Mouse (Mus musculus) layer of hippocampus, postnatal 25 days (tissue): ENCODE data around the gene Snrpd3. TPM values are rescaled to one million over a fixed set of nuclear protein-coding genes. Genes with fewer than 3 reads are reported as not detected.
"Not testable (repeated sequence)": the region's sequence is repeated elsewhere in the genome, so short reads cannot be mapped to it uniquely, and the experiment has no call there.

Source experiments
- DNase-seq, 2 experiments: peaks; one replicate each; pipeline ENCODE4 v3.0.0; 2022; ENCODE audit warnings: mixed read lengths in 2 of 2, low spot score in 1 of 2; ENCODE audit errors: extremely low spot score in 1 of 2
- total RNA-seq, 2 experiments: library from RNA; stranded (reverse); gene quantifications; 2 replicates each; pipeline ENCODE4 v1.2.3; 2021

Snrpd3 gene
- total RNA-seq, 2 experiments from 2014 or later: 70.6 to 77.7 TPM

DNA sequence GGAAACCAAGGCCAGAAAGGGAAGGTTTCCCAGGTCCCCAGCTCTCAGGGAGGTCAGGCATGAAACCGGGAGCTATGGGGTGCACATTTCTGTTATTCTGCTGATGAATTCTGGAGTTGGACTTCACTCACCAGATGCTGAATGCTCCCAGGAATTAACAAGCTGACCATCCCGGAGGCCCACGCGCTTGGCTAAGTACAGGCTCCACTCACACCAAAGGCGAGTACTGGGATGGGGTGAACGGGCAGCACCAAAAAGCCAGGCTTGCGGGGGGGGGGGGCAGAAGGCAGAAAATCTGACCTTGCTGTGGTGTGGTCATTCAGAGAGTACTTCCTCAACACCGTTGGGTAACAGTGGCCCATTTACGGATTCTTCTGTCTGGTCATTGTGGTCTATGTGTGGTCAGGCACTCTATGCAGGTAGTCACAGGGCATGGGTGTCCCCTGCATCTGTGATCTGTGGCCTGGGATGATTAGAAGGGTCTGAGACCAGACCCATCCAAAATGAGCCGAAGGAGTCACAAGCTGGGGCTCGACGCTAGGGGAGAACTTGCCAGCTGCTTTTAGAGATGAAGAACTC, 47.4 kb downstream of the Snrpd3 start:
- no peak for DNase-seq

- no peak for DNase-seq
Measured at GRCm38 (mm10) chr10:75565436-75565835, 48.1 kb downstream of the Snrpd3 start.

- no peak for DNase-seq
Measured at GRCm38 (mm10) chr10:75565906-75566305, 48.6 kb downstream of the Snrpd3 start.

DNA sequence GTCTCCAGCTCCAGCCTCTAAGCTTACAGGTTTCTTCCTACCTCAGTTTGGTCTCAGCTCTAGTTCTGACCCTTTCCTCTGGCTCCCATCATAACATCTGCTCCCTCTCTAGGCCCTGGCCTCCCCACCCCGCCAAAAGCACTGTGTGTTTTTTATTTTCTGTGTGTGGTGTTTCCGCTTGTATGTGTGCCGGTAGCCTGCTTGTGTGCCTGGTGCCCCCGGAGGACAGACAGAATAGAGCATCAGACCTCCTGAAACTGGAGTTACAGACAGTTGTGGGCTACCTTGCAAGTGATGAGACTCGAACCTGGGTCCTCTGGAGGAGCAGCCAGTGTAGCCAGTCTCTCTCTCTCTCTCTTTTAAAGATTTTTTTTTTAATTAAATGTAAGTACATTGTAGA, 49.0 kb downstream of the Snrpd3 start:
- DNase-seq: no peak

DNA sequence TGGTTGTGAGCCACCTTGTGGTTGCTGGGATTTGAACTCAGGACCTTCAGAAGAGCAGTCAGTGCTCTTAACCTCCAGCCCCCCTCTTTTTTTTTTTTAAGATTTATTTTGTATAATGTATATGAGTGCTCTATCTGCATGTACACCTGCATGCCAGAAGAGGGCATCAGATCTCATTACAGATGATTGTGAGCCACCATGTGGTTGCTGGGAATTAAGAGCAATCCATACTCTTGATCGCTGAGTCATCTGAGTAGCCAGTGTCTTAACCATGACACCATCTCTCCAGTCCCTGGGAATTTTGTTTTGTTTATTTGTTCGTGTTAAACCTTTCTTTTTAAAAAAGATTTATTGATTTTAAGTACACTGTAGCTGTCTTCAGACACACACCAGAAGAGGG, 49.4 kb downstream of the Snrpd3 start:
- not testable (repeated sequence) for DNase-seq

GRCm38 (mm10) chr10:75568029-75568428, 50.7 kb downstream of the Snrpd3 start:
- DNase-seq: no peak

- no peak for DNase-seq
Measured at GRCm38 (mm10) chr10:75568441-75568840, 51.1 kb downstream of the Snrpd3 start.

DNA sequence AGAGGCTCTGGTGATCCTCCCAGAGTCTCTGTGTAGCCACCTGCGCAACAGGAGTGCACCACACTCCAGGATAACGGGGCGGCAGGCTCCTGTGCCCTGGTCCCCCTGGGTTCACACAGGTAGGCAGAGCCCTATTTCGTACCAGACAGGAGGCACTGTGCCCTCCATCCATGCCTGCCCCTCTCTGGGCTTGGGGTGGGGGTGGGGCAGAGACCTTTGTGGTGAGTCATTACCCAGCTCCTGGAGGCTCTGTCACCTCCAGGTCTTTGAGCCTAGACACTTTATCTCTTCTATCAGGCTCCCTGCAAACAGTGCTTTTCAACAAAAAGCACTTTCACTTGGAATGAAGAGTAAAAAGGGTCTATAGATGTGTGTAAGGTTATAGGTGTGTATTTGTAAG, 51.5 kb downstream of the Snrpd3 start:
- DNase-seq: no peak

GRCm38 (mm10) chr10:75570981-75571657, 53.8 kb downstream of the Snrpd3 start:
- DNase-seq: no peak

DNA sequence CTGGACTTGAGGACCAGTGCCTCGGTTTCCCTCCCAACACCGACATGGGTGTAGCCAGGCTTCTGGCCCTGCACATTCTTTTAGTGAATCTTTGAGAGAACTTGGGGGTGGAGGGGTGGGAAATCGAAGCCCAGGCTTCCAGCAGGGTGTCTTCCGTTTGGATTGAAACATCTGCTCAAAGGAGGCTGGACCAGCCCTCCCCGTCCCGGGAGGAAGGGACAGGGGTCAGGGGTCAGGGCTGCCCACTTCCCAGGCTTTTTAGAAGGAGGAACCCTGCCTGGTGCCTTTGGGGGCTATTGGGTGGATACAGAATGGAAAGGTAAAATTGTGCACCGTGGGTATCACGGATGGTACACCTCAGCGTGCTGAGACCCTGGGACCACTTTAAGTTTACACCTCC, 54.6 kb downstream of the Snrpd3 start:
- DNase-seq: no peak

GRCm38 (mm10) chr10:75573181-75573580, 55.8 kb downstream of the Snrpd3 start:
- no peak for DNase-seq

GRCm38 (mm10) chr10:75573965-75574364, 56.6 kb downstream of the Snrpd3 start:
- no peak for DNase-seq

- DNase-seq: no peak
Measured at GRCm38 (mm10) chr10:75579129-75579528, 61.8 kb downstream of the Snrpd3 start.

DNA sequence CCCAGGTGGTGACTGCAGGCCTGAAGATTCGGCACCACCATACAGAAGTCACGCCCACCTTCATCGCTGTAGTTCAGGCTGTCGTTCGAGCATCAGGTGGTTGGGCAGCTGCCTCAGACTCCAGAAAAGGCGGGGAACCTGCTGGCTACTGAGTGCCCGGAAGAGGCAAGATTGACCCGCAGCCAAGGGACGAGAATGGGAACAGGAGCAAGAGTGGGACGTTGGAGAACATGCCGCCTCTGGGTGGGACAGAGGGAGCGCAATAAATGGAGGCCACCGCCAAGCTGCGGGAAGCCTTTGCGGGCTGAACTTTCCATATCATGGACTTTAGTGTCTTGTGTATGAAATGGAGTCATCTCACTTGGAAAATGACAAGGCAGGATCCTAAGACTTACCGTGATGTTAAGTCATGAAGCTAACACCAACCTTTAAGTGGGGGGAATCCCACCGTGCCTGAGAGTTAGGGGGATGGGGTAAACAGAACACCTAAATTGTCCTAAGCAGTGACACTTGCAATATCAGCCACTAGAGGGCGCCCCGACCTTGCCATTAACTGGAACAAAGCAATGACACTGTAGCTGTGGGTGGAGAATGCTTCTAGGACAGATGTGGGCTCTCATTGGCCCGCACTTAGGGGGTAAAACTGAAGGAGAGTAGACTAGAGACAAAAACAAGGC, 68.7 kb downstream of the Snrpd3 start:
- peak; percentile 90 to 99 for DNase-seq

GRCm38 (mm10) chr10:75586553-75586879, 69.2 kb downstream of the Snrpd3 start:
- DNase-seq: no peak

Other genes starting within 250 kb of the Snrpd3 start
- gene Adora2a, start 200.7 kb upstream of the Snrpd3 start, total RNA-seq: 1 to 10 TPM; 2.5 to 3.7 TPM
- gene Upb1, start 116.4 kb upstream of the Snrpd3 start, total RNA-seq: under 1 TPM; 0.10 to 0.54 TPM
- gene Gucd1, start 421 bp downstream of the Snrpd3 start, total RNA-seq: 10 to 100 TPM; 16.3 to 19.5 TPM
- 10 to 100 TPM in 1 of 2 experiments, 1 to 10 TPM in 1; 9.7 to 10.7 TPM for gene Lrrc75b, start 42.8 kb downstream of the Snrpd3 start, total RNA-seq
- 1 to 10 TPM; 3.4 to 3.5 TPM for gene Ggt1, start 44.1 kb downstream of the Snrpd3 start, total RNA-seq
- 1 to 10 TPM; 3.3 to 3.8 TPM for gene Ggt5, start 71.8 kb downstream of the Snrpd3 start, total RNA-seq
- gene Susd2, start 126.5 kb downstream of the Snrpd3 start, total RNA-seq: 1 to 10 TPM; 1.4 to 1.6 TPM
- 10 to 100 TPM; 60.6 to 79.2 TPM for gene Cabin1, start 246.8 kb downstream of the Snrpd3 start, total RNA-seq